Mouse (Mus musculus) cerebellum, adult 8-10 months (tissue): ENCODE data around the gene Sema6c.

ENCODE experiments used
- DNase-seq: peaks from one replicate; pipeline ENCODE4 v3.0.0; 2022

The Sema6c gene

GRCm38 (mm10) chr3:95147924-95148323, 12.3 kb upstream of the Sema6c start:
- DNase-seq: no peak

GRCm38 (mm10) chr3:95153874-95154273, 6.4 kb upstream of the Sema6c start:
- DNase-seq: no peak

- DNase-seq: peak; percentile 30
Measured at GRCm38 (mm10) chr3:95159511-95159986, 708 bp upstream of the Sema6c start.

GRCm38 (mm10) chr3:95161041-95161551, 839 bp downstream of the Sema6c start:
- DNase-seq: peak; percentile 46

GRCm38 (mm10) chr3:95161618-95162344, 1.5 kb downstream of the Sema6c start:
- peak; percentile 31 for DNase-seq

- no peak for DNase-seq
Measured at GRCm38 (mm10) chr3:95162345-95162628, 2.0 kb downstream of the Sema6c start.

GRCm38 (mm10) chr3:95163419-95164255, 3.4 kb downstream of the Sema6c start:
- DNase-seq: no peak

GRCm38 (mm10) chr3:95164256-95164550, 3.9 kb downstream of the Sema6c start:
- DNase-seq: no peak

- DNase-seq: no peak
Measured at GRCm38 (mm10) chr3:95164840-95165239, 4.6 kb downstream of the Sema6c start.

GRCm38 (mm10) chr3:95169996-95170395, 9.7 kb downstream of the Sema6c start:
- DNase-seq: no peak

- DNase-seq: no peak
Measured at GRCm38 (mm10) chr3:95171105-95171504, 10.8 kb downstream of the Sema6c start.

GRCm38 (mm10) chr3:95172526-95173255, 12.4 kb downstream of the Sema6c start:
- DNase-seq: no peak

GRCm38 (mm10) chr3:95173256-95173949, 13.1 kb downstream of the Sema6c start:
- no peak for DNase-seq

- DNase-seq: peak; percentile 86
Measured at GRCm38 (mm10) chr3:95174011-95174592, 13.8 kb downstream of the Sema6c start.

- DNase-seq: no peak
Measured at GRCm38 (mm10) chr3:95176500-95176899, 16.2 kb downstream of the Sema6c start.

- no peak for DNase-seq
Measured at GRCm38 (mm10) chr3:95177583-95177982, 17.3 kb downstream of the Sema6c start.

- no peak for DNase-seq
Measured at GRCm38 (mm10) chr3:95178948-95179347, 18.7 kb downstream of the Sema6c start.

- DNase-seq: no peak
Measured at GRCm38 (mm10) chr3:95179890-95180289, 19.6 kb downstream of the Sema6c start.

GRCm38 (mm10) chr3:95181841-95182240, 21.6 kb downstream of the Sema6c start:
- no peak for DNase-seq

- no peak for DNase-seq
Measured at GRCm38 (mm10) chr3:95184796-95185577, 24.7 kb downstream of the Sema6c start.

GRCm38 (mm10) chr3:95186100-95186499, 25.8 kb downstream of the Sema6c start:
- DNase-seq: no peak

GRCm38 (mm10) chr3:95186888-95187287, 26.6 kb downstream of the Sema6c start:
- DNase-seq: no peak
